Mouse (Mus musculus) inflammation-experienced regulatory T-cells (primary cell): ENCODE measurements around the gene Snx8. TPM values are rescaled to one million over a fixed set of nuclear protein-coding genes. Genes with fewer than 3 reads are reported as not detected.

Experiments
- polyA plus RNA-seq, 2 experiments: library from polyadenylated mRNA; unstranded; fragments of 100-300 nt; shearing (Covaris generic); gene quantifications; one replicate each; pipeline ENCODE4 v1.2.1; 2017

The Snx8 gene
- polyA plus RNA-seq: 1 to 10 TPM; 1.8 to 2.2 TPM

DNA sequence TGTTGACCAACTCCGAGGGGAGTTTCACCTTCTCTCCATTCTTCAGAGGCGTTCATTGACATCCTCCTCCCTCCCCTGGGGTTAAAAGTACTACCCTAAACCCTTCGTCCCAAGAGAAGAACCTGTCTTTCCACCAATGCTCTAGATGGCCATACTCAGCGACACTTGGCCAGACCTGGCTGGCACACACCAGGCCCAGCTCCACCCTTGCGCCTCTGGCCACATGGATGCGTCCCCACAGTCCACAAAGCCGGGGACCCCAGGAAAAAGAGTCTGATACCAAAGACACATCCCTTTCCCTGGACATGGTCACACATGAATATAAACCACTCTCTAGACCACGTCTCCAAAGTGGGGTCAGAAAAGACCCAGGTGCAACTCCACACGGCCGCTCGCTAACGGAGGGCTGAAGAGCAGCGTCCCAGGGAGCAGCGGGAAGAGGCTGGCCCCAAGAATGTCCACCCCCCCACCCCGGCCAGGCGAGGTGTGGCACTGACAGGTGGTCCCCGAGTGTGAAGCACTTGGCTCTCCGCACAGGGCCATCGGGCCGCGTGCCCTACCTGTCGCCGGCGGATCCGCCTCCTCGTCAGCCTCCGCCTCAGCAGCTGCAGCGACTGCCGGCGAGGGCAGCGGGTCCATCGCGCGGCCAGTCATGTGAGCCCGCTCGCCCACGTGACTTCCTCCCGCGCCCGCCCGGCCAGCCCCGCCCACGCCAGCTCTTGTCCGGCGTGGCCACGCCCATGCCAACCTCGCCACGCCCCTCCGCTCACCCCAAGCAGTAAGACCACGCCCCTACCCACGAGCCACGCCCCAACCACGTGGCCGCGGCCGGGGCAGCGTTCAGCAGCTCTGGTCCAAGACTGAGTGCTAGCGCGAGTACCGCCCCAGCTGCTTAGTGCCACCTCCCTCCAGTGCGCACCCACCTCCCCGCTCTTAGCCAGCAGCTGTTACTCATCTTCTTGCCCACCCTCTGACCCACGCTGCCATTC is at the start of gene Snx8:
TSS of gene Snx8 (minus strand) at position 675 of the 989 bp plus-strand sequence.

DNA sequence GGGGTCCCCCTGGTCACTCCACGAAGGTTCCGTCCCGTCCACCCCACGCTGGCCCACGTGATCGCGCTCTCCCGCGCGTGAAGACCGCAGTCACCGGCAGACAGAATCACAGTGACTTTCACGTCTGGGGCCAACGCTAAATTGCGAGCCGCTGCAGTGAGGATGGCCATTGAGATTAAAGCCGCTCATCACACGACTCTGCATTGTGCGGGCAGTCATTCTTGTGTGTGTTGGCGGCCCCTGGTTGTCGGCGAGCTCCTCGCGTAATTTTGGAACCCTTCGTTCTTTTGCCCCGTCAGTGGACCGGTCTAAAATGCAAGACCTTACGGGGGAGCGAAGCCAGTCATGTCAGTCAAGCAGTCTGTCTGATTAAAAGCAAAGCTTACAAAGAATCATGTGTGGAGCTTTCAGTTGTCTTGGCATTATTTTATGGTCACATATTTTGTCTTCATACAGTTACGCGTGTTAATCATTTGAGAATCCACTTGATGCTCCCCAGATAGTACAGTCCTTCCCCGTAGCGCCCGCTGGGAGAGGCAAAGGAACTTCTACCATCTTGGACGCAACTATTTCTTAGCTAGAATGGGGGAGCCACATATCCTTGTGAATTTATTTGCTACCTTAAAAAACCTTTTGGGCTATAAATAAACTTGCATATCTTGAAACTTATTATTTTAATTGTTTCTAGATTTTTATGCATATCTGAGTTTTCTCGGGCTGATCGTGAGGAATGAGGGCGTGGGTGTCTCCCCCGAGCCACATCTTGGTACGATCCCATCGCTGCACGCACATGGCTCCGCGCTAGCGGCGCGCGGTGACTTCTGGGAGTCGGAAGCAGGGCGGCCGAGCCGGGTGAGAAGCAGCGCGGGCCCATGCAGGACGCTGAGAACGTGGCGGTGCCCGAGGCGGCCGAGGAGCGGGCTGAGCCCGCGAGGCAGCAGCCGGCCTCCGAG is 29.7 kb upstream of the Snx8 start, which contains the start of gene Eif3b:
TSS of gene Eif3b (plus strand) at position 840 of the 953 bp plus-strand sequence.

DNA sequence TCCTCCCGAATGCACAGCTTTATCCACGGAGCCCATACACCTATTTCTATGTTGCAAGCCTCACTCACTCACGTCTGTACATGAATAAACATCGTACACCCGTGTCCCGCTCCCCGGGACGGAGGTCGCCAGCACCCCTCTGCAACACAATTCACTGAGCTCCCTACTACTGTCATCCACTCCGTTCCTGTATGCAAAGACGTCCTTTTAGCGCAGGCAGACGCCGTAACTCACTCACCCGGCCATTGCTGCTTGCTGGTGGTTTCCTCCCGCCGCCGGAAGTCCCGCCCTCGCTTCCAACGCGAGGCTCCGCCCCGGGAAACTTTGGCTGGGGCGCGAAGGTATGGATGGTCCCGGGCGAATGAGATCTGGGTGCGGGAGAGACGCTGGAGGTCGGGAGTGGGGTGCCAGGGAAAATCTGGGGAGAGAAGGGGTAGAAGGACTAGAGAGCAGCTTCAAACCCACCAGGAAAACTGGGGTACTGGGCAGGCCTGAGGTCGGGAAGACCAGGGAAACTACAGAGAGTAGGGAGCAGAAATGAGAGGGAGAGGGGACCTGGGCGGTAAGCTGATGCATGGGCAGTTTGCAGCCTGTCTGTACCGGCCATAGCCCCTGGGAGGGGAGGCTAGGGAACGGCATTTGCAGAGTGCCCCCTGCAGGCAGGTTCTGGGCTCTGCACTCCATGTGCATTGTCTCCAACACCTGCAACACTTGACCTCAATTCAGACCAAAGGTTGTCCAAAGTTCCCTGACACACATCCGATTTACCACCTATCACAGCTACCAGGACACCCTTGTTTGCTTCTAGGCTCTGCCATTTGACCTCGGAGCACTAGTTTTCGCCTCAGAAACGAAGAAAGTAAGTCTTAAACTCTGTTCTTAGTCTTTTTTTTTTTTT is 57.2 kb downstream of the Snx8 start, which contains the start of gene Mrm2:
TSS of gene Mrm2 (minus strand) at position 284 of the 898 bp plus-strand sequence.

DNA sequence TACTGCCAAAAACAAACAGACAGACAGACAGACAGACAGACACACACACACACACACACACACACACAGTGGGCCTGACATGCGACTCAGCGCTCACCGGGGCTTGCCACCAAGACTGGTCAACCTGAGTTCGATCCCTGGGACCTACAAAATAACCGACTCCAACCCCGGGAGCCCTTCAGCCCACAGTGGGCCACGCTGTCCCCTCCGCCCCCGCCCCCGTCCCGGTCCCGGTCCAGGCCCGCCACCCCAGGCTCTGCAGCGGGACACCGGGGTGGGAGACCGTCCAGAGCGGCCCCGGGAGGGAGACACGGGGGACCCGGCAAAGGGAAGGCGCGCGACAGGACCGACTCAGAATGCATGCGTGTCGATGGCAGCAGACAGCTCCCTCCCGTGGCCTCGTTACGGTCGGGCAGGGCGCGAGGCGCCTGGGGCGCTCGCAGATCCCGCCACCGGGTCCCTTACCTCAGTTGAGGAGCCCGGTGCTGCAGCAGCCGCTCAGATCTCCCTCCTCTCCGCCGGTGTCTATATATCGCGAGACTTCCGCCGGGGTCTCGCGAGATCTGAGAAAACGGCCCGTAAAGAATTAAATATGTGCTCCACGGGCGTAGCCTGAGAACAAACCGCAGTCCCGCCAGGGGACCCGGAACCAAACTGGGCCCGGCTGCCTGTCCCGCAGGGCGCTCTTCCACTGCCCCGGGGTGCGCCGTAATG is 67.9 kb downstream of the Snx8 start, which contains the start of the genes Mad1l1 and Nudt1:
TSS of gene Mad1l1 (minus strand) at position 511 of the 714 bp plus-strand sequence.
TSS of gene Nudt1 (plus strand) at position 615 of the 714 bp plus-strand sequence.

Other genes starting within 250 kb of the Snx8 start
- gene Mad1l1, start 67.7 kb downstream of the Snx8 start, polyA plus RNA-seq: 10 to 100 TPM; 24.0 to 25.7 TPM
- 10 to 100 TPM; 14.6 to 21.5 TPM for gene Nudt1, start 67.6 kb downstream of the Snx8 start, polyA plus RNA-seq
- gene Mrm2, start 57.4 kb downstream of the Snx8 start, polyA plus RNA-seq: 10 to 100 TPM; 12.9 to 17.2 TPM
- 100 to 1,000 TPM; 193 to 230 TPM for gene Eif3b, start 30.1 kb upstream of the Snx8 start, polyA plus RNA-seq
- under 1 TPM in 1 of 2 experiments, not detected in 1; 0.12 TPM for gene Gm4869, start 56.4 kb upstream of the Snx8 start, polyA plus RNA-seq
- gene Chst12, start 116.3 kb upstream of the Snx8 start, polyA plus RNA-seq: 10 to 100 TPM; 36.9 to 52.0 TPM
- gene Grifin, start 175.8 kb upstream of the Snx8 start, polyA plus RNA-seq: 1 to 10 TPM in 1 of 2 experiments, not detected in 1; 1.2 TPM
- 100 to 1,000 TPM; 243 to 259 TPM for gene Lfng, start 218.1 kb upstream of the Snx8 start, polyA plus RNA-seq